Mouse (Mus musculus) lung, postnatal 10 days (tissue): ENCODE measurements at regions not wholly inside any gene's neighbourhood (a gene's known extent, or its start where the extent isn't known, plus 50 kb on each side); places are given as distances from the start of the nearest gene placed in this dataset.

Experiments
- DNase-seq: peaks from one replicate; pipeline ENCODE4 v3.0.0; 2021

DNA sequence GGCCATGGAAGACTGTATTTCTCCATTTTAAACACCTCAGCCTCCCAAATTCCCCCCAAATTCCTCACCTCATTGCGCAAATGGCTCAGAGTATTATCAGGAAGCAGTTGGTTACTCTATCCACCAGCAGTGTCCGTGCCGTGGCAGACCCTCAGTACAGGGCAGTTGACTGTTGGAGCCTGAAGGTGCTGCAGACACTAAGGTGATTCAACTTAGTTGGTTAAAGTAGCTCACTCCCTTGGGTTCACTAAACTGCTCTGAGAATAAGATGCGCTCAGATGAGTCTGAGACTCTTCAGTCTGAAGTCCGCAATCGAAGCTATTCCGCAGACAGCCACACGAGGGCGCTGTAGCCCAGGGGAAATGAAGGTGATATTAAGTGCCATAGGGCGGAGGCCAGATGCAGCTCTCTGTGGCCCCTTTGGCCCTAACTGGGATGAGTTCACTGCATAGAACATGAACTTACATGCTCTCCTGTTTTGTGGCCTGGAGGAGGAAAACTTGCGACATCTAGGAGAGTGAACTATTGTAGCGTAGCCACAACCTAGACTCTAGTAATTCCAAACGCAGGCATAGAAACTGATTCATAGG is 62.9 kb downstream of the Amer3 start:
- peak; percentile 53 for DNase-seq

DNA sequence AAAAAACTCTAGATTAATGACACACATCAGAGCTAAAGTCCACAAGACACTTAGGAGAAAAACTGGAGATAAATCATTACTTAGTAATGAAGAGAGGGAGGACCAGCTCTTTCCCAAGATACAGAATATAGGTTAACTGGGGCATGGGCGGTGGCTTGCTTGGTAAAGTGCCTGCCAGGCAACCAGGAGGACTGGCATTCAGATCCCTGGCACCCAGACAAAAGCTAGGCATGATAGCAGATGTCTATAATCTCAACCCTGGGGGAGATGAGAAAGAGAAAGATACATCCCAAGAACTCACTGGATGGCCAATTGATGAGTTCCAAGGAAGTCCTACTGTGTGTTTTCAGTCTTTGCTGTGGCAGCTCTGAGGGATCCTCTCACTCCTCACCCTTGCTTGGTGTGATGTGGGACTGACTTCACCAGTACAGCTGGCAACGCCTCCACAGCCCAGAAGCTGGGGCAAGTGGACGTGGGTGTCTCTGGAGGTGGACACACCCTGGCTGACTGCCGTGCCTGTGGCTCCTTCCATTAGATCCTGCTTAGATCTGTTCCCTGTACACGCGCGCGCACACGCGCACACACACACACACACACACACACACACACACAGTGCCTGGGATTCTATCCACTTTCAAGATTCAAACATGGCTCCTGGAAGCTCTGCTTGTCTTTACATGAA is 74.6 kb downstream of the Amer3 start:
- DNase-seq = no peak

DNA sequence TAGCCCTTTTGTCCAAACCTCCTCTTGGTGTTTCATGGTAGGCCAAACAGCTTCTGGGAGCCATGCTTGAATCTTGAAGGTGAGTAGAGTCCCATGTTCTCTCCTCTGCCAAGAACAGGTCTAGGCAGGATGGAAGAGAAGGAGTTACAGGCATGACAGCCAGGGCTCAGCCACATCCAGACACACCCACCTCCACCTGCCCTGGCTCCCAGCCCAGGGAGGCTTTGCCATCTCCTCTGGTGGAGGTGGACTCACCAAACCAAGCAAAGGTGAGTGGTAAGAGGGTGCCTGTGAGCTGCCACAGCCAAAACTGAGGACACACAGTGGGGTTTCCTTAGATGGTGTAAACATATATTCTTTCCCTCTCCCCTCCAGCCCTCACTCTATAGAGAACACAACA is 78.0 kb downstream of the Amer3 start:
- DNase-seq = no peak

DNA sequence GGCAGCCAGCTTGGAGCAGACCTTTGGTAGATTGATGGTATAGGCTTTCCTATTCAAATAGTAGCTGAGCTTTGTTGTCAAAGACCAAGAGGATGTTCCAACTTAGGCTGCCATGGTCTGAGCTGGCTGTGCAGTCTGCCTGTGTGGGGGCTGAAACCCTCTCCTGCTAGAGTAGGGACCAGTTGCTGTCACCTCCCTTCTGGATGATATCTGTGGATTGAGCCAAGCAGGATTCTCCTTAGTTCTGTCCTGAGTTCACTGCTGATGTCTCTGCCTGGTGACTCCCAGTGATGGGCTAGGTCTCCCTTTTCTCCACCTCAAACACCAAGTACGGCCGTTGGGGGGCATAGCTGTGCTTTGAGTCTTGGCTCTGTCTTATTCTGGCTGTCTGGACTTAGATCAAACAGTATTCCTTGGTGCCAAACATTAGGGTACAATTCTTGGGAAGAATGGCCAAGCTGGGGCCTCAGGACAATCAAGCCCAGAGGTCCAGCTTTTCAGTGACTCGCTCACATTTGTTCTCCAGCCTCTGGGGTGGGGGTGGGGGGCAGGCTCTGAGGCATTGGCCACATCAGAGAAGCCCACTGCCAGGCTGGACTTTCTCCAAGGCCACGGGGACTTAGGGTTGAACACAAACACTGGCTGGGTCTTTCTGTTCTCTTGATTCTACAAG is 84.6 kb downstream of the Amer3 start:
- no peak for DNase-seq

DNA sequence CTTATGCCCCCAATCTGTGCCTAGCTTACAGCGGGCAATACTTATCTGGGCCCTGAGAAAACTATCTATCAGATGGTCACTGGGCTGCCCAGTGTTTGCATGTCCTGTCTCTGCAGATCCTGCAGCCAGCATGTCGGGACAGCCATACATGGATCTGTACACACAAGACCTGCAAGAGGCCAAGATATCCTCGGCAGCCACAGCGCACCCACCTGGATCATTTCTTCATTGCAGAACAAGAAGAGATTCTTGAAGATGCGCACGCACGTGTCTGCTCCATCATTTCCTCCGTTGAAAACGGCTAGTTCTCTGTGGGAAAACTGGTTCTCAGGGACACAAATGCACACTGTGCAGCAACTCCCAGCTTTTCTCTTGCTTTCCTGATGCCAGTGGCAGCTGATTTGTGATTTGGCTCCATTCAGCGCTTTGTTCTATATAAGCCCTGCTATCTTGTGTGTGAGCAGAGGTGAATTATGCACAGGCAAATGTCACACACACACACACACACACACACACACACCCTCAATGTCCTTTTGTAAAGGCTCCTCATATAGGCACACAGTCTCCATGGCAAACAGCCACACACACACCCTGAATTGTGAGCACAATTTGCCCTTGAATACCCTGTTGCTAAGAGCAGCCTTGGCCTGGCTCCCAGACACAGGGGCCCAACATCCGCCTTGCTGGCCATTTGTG is 85.5 kb downstream of the Amer3 start:
- no peak for DNase-seq

DNA sequence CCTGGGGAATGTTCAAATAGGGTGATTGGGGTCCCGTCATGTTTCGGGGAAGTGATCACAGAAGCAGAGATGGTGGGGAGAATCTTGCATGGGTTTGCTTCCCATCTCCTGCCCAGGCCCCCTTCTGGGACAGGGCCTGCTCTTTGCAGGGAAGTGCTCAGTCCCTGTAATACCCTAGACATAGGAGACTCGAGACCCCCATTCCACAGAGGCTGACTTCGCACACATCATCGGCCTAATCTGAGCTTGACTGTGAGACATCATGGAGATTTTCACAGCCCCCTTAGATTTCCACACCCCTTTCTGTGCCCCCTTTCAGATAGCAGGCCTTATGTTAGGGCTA is 86.0 kb downstream of the Amer3 start:
- no peak for DNase-seq

DNA sequence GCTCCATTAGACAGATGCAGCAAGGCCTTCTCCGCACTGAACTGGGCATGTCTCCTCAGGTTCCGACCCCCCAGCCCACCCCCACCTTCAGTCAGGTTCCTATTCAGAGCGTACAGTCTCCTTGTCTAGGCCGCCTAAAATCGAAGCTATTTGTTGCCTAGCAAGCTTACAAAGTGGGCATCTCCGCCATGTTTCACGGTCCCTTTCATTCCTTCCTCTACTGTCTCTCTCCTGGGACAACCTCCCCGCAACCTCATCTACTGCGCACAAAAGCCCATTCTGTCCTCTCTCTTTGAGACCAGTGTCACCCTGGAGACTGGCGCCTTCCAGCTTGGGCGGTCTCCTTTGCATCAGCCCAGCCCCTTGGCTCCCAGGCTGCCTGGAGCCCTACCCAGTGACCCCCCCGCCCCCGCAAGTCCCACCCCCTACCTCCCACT is 86.8 kb downstream of the Amer3 start:
- DNase-seq = no peak

DNA sequence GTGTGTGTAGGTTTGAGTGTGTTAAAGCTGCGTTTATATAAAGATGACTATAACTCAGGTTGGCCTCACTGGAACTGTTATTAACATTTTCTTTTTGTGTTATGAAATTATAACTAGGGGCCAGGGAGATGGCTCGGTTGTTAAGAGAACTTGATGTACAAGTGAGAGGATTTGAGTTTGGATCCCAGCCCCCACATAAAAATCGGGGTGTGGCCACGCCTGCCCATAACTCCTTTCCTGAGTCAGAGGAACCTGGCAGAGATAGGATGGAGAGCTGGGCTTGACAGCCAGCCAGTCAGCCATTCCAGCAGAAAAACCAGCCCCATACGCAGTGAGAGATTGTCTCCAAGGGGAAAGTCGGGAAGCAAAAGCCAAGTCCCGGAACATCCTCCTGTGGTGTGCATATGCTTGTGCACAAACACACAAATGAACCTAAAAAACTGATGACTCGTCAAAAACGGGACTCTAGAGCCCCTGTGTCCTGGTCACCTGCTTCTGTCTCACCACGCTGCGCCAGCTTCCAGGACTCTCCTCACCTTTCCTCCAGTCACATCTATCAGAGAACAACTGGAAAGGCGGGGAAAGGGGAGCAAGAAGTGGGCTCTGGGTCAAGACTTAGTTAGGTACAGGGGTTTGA is 97.8 kb downstream of the Amer3 start:
- DNase-seq = no peak

DNA sequence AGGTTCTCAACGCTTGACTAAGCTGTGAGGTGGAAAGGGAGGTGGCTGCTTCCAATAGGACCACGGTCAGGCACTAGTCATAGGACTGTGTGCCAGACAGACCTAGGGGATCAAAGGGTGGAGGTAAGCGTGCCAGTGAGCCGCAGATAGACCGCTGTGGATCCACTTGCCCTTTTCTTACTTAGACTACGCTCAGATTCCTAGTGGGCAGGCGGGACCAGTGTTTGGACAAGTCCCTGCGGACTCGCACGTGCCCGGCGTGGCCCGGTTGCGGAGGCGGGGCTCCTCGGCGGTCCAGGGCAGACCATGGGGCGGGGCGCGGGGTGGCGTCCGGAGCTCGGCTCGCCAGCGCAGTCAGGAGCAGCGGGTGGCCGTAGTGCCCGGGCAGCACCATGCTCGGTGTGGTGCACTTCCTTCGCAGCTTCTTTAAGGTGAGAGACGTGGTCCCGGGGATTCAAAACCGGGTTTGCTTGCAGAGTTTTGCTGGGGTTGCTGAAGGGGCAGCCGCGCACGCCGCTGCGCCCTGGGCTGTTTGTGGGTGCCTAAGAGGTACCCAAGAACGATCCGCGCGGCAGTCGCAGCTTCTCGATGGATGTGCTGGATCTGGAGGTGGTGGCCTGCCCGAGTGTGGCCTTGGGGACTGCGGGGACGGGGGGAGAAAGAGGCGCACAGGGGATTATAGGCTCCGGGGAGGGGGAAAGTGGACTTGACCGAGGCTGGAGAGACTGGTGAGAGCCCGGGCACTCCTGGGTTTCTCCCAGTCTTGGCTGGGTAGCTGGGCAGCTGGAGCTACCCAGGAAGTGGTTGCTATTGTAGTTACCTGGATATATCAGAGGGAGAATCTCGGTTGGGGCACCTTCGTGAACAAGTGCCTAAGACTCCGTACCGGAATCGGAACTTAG is 98.6 kb downstream of the Amer3 start:
- DNase-seq = peak; percentile 69

DNA sequence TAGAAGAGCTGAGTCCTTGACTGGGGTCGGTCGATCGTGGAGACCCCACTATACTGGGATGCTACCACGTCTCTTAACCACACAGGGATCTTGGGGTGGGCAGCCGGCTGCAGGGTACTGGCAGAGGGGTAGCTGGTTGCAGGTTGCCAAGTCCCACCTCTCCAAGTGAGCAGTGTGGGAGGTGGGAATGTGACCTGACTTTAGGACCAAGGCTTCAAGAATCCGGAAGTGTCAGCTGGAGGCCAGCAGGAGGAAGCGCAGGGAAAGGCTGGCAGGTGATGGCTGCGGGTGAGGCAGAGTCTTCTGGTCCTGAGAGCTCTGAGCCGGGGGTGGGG is 99.2 kb downstream of the Amer3 start:
- DNase-seq = no peak

DNA sequence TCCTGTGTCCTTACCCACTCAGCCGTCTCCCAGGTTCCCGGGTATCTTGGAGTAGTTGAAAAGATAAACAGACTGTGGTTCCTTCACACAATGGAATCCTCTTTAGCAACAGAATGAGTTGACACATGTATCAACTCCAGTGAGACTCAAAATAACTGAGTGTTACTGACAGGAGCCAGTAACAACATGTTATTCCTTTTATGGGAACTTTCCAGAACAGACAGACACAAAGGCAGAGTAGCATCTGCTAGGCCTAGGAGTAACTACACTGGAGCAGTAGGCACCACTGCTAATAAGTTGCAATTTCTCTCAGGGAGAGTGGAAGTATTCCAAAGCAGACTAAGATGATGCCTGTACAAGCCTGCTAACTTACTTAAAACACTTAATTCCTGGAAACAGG is 107.1 kb downstream of the Amer3 start:
- DNase-seq = no peak

DNA sequence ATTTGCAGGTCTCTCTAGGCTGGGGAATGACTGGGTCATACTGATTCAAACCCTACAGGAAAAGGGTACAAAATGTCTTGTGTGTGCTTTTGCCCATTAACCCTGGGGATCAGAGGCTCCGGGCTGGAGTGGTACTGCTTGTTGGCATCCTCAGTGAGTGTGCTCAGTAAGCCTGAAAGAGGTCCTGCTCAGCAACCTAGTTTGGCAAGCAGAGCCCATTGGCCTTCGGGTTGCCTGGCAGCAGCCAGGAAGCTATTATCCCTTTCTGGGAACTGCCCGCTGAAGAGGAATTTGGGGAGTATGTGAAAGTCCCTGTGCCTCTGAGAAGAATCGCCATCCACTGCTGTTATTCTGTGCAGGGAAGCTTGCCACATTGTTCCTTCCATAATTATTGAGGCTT is 117.1 kb downstream of the Amer3 start:
- no peak for DNase-seq

DNA sequence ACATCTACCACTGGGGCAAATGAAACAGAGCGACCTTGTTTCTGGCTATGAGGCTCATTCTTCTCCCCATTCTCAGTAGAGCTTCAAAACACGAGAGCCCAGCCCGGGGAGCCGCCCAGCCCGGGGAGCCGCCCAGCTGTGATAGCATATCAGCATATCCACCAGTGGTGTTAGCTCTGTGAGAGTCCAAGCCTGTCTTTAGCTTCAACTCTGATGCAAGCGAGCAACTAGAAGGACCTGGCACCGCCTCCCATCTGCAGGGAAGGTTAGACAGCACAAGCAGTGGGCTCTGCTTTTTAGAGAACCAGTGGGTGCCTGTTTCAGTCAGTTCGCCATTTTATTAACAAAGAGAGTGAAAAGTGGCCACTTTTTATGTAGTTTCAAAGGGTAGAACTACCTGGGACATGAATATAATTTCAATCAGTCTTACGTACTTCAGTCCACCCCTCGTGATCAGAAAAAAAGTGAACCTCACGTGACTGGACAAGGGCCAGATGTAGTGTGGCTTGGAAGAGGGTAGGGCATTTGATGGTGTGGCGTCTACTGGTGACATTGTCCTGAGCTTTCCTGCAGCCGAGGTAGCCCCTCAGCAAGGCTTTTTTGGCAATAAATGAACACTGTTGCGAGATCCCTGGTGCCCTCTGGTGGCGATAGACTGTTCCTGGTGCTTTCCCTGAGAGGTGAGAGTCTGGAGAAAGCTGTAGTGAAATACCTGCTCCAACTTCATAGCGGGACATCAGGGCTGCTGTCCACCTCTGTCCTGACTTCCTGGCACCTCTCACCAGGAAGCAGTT is 121.0 kb downstream of the Amer3 start:
- DNase-seq = peak; percentile 51

DNA sequence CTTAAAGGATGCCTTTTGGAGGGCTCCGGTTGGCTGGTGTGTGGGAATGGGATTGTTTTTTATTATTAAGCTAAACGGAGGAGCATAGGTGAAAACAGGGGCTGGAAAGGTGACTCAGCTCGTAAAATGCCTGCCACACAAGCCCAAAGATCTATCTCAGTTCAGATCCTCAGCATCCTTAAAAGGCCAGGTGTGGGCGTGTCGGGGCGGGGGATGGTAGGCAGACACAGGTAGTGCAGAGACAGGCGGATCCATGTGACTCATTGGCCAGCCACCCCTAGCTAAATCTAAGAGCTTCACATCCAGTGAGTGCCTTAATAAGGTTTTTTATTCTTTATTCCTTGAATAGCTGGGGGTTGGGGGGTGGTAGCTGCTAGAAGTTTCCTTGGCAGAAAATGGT is 122.0 kb downstream of the Amer3 start:
- no peak for DNase-seq

DNA sequence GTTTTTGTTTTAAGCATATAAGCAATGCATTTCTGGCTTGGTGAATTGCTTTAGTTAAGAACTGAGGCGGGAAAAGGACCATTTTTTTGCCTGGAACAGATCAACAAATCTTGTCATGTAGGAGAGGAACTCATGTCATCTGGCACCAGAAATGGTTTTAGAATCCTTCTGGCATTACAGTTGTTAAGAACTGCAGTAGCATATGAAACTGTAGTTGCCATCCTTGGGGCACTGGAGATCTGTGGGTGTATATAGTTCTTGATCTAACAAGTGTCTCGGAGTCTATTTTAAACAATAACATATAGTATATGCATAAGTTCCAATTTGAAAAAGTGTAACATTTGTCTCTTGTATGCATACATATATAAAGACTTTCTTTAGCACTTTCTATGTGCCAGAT is 129.6 kb downstream of the Amer3 start:
- no peak for DNase-seq

DNA sequence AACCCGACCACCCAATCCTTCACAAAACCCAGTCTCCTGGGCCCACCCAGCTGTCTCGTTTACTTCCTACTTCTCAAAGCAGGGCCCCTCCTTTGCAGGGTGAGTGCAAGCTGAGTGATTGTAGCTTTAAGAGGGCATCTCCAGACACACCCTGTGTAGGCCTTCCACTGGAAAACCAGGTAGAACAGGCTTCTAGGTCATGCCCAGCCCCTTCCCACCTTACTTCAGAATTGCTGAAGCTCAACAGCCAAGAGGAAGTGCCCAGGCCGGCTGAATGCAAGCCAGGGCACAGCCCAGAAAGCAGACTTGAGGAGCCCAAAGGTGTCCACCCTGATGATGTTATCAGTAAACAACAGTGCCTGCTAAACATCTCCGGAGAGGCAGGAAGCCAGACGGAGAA is 120.2 kb downstream of the Fam168b start:
- DNase-seq = no peak

DNA sequence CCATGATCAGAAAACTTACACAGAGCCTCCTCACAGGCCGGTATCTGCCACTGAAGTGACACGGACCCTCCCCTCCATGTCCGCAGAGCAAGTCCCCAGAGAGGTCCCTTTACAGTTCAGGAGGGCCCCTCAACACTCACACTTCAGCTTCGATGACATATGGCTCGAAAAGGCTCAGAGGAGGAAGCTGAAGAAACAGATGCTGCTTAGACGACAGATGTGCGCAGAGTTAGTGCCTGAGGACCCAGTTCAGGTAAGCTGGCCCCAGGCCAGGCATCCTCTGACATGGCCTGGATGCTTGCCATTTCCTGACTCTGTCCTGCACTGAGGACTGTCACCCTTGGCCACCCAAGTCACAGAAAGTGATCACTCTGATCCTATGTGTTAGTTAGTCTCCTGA is 110.7 kb downstream of the Fam168b start:
- DNase-seq = no peak

DNA sequence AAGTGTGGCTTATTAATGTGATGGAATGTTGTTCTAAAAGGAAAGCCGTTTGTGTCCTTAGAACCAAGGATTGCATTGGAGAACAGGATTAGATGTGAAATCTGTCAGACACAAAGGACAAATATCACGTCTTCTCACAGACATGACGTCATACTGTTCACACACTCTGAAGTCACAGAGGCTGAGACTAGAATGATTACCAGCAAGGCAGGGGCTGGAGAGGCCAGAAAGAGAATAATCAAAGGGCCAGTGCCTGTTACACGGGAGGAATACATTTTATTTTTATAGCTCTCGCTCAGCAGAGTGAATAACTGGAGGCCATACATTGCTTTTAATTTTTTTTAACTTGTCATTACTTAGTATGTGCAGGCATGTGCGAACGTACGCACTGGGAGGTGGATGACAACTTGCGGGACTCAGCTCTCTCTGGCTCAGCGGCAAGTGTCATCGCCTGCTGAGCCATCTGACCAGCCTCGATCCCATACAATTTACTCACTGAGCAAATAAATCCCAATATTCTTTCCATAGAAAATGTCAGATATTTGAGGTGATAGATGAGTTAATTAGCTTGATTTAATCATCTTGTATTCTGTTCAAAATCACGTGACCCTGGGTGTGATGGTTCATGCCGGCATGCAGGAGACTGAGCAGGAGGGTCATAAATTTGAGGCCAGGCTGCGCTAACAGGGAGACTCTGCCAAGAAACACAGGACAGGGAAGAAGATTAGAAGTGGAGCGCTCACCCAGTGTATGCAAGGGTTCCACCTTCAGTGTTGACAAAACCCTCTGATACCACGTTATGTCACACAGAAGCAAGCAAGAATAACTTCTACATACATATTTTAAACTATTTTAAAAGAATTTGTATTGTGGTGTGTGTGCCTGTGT is 109.6 kb downstream of the Fam168b start:
- DNase-seq = no peak

DNA sequence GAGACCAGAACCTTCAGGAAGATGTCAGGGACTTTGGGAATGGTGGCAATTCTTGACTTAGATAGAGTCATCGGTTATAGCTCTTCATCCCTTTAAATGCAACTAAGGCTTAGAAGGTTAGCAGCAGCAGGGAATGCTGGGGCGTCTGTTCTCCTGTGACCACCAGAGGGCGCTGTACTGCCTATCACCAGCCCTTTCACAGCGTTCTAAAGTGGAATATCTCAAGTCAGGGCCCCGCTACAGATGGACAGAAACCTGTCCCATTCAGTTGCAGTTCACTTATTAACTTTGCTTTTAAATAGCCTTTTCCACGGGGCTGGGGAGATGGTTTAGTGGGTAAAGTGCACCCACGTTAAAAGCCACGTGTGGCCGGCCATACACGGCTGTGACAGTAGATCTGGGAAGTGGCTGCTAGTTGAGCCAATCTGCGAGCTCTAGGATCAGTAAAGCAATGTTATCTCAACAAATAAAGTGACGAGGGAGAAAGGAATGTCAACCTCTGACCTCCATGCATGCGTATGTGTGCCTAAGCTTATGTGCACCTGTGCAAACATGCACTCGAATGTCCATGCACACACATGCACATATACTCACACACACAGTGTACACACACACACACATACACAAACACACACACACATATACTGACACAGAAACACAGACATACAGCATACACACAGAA is 104.3 kb downstream of the Fam168b start:
- peak; percentile 66 for DNase-seq

DNA sequence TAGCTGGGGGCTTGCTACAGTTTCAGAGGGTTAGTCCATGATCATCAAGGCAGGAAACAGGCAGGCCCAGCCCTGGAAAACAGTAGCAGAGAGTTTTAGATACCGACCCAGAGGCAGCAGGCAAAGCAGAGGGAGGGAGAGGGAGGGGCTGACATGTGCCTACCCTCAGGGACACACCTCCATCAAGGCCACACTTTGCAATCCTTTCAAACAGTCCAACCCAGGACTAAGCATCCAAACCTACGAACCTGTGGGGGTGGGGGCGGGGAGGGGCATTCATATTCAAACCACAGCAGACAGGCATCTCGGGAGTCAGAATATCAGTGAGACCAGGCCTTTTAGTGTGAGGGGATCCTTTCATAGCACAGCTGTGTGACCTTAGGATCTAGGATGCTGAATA is 103.2 kb downstream of the Fam168b start:
- DNase-seq = no peak
